Comparison of ENCODE assay signal across 8 mouse cellular contexts in genomic region chr10:123195501-123195900, GRCm38 (mm10). TPM values are rescaled to one million over a fixed set of nuclear protein-coding genes. Genes with fewer than 3 reads are reported as not detected.
DNase-seq lines count a peak whose midpoint lies in the region; ATAC-seq lines count a peak whose summit lies in the region.

No protein-coding gene starts in this region.

- peaks cover 24% of the 10 kb centered on the region for H3K4me1 ChIP-seq in heart, embryonic 16.5 days (ENCODE audit: control insufficient read depth, insufficient read depth, low read length)
- peaks cover 12% of the 10 kb centered on the region; the same call in 1 of the 2 replicates for H3K4me1 ChIP-seq in limb, embryonic 12.5 days (replicated peaks)
- H3K4me1 ChIP-seq in midbrain, embryonic 15.5 days, result peaks cover 24% of the 10 kb centered on the region

- peak overlapping the region; percentile 96 for H3K9ac ChIP-seq in heart, embryonic 16.5 days (ENCODE audit: low read length)
- peak overlapping the region; percentile 85 for H3K9ac ChIP-seq in limb, embryonic 12.5 days (replicated peaks)
- H3K9ac ChIP-seq in midbrain, embryonic 15.5 days, result peak overlapping the region; percentile 88; the same call in 1 of the 2 replicates

- WGBS in heart, embryonic 16.5 days, result 21% methylated on average over 7 of the region's 7 CpGs
- 14% methylated on average over 7 of the region's 7 CpGs for WGBS in limb, embryonic 12.5 days
- 16% methylated on average over 7 of the region's 7 CpGs for WGBS in midbrain, embryonic 15.5 days

- no peaks in the 10 kb centered on the region for H3K9me3 ChIP-seq in heart, embryonic 16.5 days (replicated peaks; ENCODE audit: control insufficient read depth, low read length)
- no peaks in the 10 kb centered on the region for H3K9me3 ChIP-seq in limb, embryonic 12.5 days
- no peaks in the 10 kb centered on the region for H3K9me3 ChIP-seq in midbrain, embryonic 15.5 days

- no peaks in the 10 kb centered on the region for H3K36me3 ChIP-seq in heart, embryonic 16.5 days (ENCODE audit: control insufficient read depth, insufficient read depth)
- no peaks in the 10 kb centered on the region for H3K36me3 ChIP-seq in limb, embryonic 12.5 days
- no peaks in the 10 kb centered on the region for H3K36me3 ChIP-seq in midbrain, embryonic 15.5 days (replicated peaks)

- H3K27ac ChIP-seq in heart, embryonic 16.5 days (ENCODE audit: low read length), result peak overlapping the region; percentile 94
- peak overlapping the region; percentile 35; the same call in 1 of the 2 replicates for H3K27ac ChIP-seq in limb, embryonic 12.5 days
- no peak overlapping the region for H3K27ac ChIP-seq in midbrain, embryonic 15.5 days

- H3K4me3 ChIP-seq in heart, embryonic 16.5 days (ENCODE audit: low read length), result peak overlapping the region; percentile 98
- H3K4me3 ChIP-seq in limb, embryonic 12.5 days (replicated peaks), result peak overlapping the region; percentile 97
- peak overlapping the region; percentile 88 for H3K4me3 ChIP-seq in midbrain, embryonic 15.5 days

- no peak for ATAC-seq in heart, embryonic 16.5 days (replicated peaks; ENCODE audit: extremely low read depth, insufficient read depth, low FRiP score)
- no peak for ATAC-seq in limb, embryonic 12.5 days (ENCODE audit: insufficient number of reproducible peaks, insufficient read depth, low FRiP score, low TSS enrichment, low read depth)
- ATAC-seq in midbrain, embryonic 15.5 days (replicated peaks), result no peak

- no peaks in the 10 kb centered on the region for H3K27me3 ChIP-seq in heart, embryonic 16.5 days (ENCODE audit: control insufficient read depth, insufficient read depth, low read length)
- no peaks in the 10 kb centered on the region for H3K27me3 ChIP-seq in limb, embryonic 12.5 days
- H3K27me3 ChIP-seq in midbrain, embryonic 15.5 days (replicated peaks), result no peaks in the 10 kb centered on the region

- no peak for DNase-seq in heart, adult 11 months
- DNase-seq in embryo, embryonic 11 days, result peak; percentile 24
- no peak for DNase-seq in adrenal gland, postnatal 25 days
- no peak for DNase-seq in cerebellum, postnatal 25 days
- no peak for DNase-seq in natural killer cell, adult 2 months (ENCODE audit: low spot score in 2 of 2)

- peak overlapping the region; percentile 80 for H3K4me2 ChIP-seq in heart, embryonic 16.5 days (ENCODE audit: low read depth, low read length)
- peak overlapping the region; percentile 67 for H3K4me2 ChIP-seq in limb, embryonic 12.5 days
- peak overlapping the region; percentile 69 for H3K4me2 ChIP-seq in midbrain, embryonic 15.5 days

RNA-seq across cellular contexts. Expression of gene Usp15, which starts 1.3 kb away (rescaled TPM):
- polyA plus RNA-seq in heart, embryonic 16.5 days (2015; fragmentation: Nextera tagmentation; extraction: Ambion mirVana), result 58.3 and 66.0 TPM in 2 replicates
- polyA plus RNA-seq in limb, embryonic 12.5 days (2016; fragmentation: Nextera tagmentation; extraction: Ambion mirVana), result 68.0 and 69.9 TPM in 2 replicates
- polyA plus RNA-seq in midbrain, embryonic 15.5 days (2015; fragmentation: Nextera tagmentation; extraction: Ambion mirVana), result 65.9 and 71.1 TPM in 2 replicates
- total RNA-seq in adrenal gland, postnatal 25 days (2021), result 92.7 and 94.4 TPM in 2 replicates
